Mouse (Mus musculus) liver, embryonic 14.5 days (tissue): ENCODE data around the gene Thumpd3. TPM values are rescaled to one million over a fixed set of nuclear protein-coding genes. Genes with fewer than 3 reads are reported as not detected.
A peak's percentile ranks its signal among the peaks of the same experiment; 100 is the strongest.

ENCODE experiments used
- ATAC-seq: fragments of 200-750 bp; cut with Nextera tagmentation; 2 replicates; pipeline ENCODE4 v1.8.0; 2017; ENCODE audit warnings: moderate number of reproducible peaks, mild to moderate bottlenecking, moderate library complexity; ENCODE audit not compliant: insufficient read depth
- DNase-seq, 3 experiments: peaks; one replicate each; pipeline ENCODE4 v3.0.0-alpha.2; 2012 to 2013; ENCODE audit warnings: low read depth in 3 of 3, low spot score in 3 of 3
- H3K27ac ChIP-seq: fragments of 300-500 bp; sonication (generic); 2 replicates; pipeline ENCODE4 v1.5.1; 2014; ENCODE audit warnings: moderate library complexity, mild to moderate bottlenecking, control low read depth, inconsistent platforms
- H3K27me3 ChIP-seq: fragments of 300-500 bp; sonication (generic); 2 replicates; pipeline ENCODE4 v1.6.1; 2014; ENCODE audit warnings: mild to moderate bottlenecking, low read length, moderate library complexity; ENCODE audit not compliant: control insufficient read depth, insufficient read depth
- H3K36me3 ChIP-seq: fragments of 300-500 bp; sonication (generic); replicated peaks from 2 replicates; pipeline ENCODE4 v1.6.1; 2014; ENCODE audit warnings: low read depth; ENCODE audit not compliant: control insufficient read depth, insufficient read depth
- H3K4me1 ChIP-seq, 2 experiments: fragments of 200-500 bp in 1 of 2; fragments of 300-500 bp in 1 of 2; sonication (generic) in 1 of 2; replicated peaks; 2 replicates each; pipeline ENCODE4 v1.6.1; 2012 to 2014; ENCODE audit warnings: antibody characterized with exemption in 1 of 2, inconsistent platforms in 1 of 2, low read length in 1 of 2; ENCODE audit not compliant: control insufficient read depth in 2 of 2, insufficient read depth in 2 of 2
- H3K4me2 ChIP-seq: fragments of 300-500 bp; sonication (generic); 2 replicates; pipeline ENCODE4 v1.6.1; 2014; ENCODE audit warnings: low read depth, mild to moderate bottlenecking, control low read depth, moderate library complexity
- H3K4me3 ChIP-seq, 2 experiments: fragments of 200-500 bp in 1 of 2; fragments of 300-500 bp in 1 of 2; sonication (generic) in 1 of 2; 2 replicates each; pipeline ENCODE4 v1.5.1; 2012 to 2014; ENCODE audit warnings: low read depth in 2 of 2, low read length in 2 of 2, mild to moderate bottlenecking in 2 of 2, control low read depth in 1 of 2, inconsistent platforms in 1 of 2, moderate library complexity in 1 of 2; ENCODE audit not compliant: insufficient read depth in 1 of 2
- H3K9ac ChIP-seq: fragments of 300-500 bp; sonication (generic); replicated peaks from 2 replicates; pipeline ENCODE4 v1.6.1; 2014; ENCODE audit warnings: mild to moderate bottlenecking, control low read depth, moderate library complexity
- H3K9me3 ChIP-seq: fragments of 300-500 bp; sonication (generic); 2 replicates; pipeline ENCODE4 v1.6.1; 2016; ENCODE audit warnings: low read length, mixed read lengths; ENCODE audit not compliant: control insufficient read depth
- CTCF ChIP-seq: IDR thresholded peaks from 2 replicates; pipeline ENCODE4 v1.5.1; 2016; ENCODE audit warnings: antibody characterized with exemption, low read depth, control low read depth
- EP300 ChIP-seq: IDR thresholded peaks from 2 replicates; pipeline ENCODE4 v1.6.1; 2016; ENCODE audit warnings: antibody characterized with exemption, low read depth
- WGBS: fragments of 180-500 bp; shearing (Covaris S2); extraction: QIAGEN DNeasy Blood & Tissue Kit; methylation state at CpG from one replicate; pipeline ENCODE4 v1.1.7; 2014; ENCODE audit not compliant: insufficient replicate concordance; 5-methylcytosine and 5-hydroxymethylcytosine counted together
- polyA plus RNA-seq, 2 experiments: library from polyadenylated mRNA; depleted of rRNA in 1 of 2; stranded (reverse) in 1 of 2; unstranded in 1 of 2; fragments of >200 nt; fragmentation: Nextera tagmentation in 1 of 2; extraction: Ambion mirVana in 1 of 2; gene quantifications; 2 replicates each; pipeline versions ENCODE4 v1.2.1 to v1.2.3; 2012 to 2014

The Thumpd3 gene
- polyA plus RNA-seq, 2 experiments = 19.6 to 35.4 TPM

DNA sequence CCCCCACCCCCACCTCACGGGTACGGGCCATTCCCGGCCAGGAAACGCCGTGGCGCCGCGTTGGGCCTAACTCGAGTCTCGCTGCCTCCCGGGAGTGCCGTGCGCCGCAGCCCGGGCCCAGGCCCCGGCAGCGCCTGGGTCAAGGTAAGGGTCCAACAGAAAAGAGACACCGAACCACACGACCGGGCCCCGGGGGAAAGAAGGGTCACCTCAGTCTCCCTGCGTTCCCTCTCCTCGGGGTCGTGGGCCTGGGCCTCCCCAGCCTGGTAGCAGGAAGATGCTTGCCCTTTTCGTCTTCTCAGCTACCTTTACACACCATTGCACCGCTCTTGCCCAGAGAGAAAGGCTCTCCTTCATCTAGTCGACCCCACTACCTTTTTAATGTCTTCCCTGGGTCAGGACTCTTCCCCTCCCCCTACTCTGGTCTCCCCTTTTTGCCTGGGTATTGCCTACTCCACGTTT lies 31.6 kb downstream of the Thumpd3 start:
- no peaks in the 10 kb centered on the region for H3K9me3 ChIP-seq
- WGBS = under 1% methylated on average over 28 of the region's 28 CpGs
- peak overlapping the region; percentile 95 for H3K27ac ChIP-seq
- H3K27me3 ChIP-seq = no peaks in the 10 kb centered on the region
- H3K4me3 ChIP-seq = peak overlapping the region; percentile 91 to 97
- H3K9ac ChIP-seq = peak overlapping the region; percentile 99
- H3K36me3 ChIP-seq = peaks cover 4% of the 10 kb centered on the region
- TF ChIP-seq EP300 (no peak), CTCF (no peak)
- H3K4me2 ChIP-seq = peak overlapping the region; percentile 94
- DNase-seq (peak in 1 of 3 experiments; percentile 26), ATAC-seq (no peak)
- H3K4me1 ChIP-seq = peaks cover 20 to 23% of the 10 kb centered on the region in 2 experiments

DNA sequence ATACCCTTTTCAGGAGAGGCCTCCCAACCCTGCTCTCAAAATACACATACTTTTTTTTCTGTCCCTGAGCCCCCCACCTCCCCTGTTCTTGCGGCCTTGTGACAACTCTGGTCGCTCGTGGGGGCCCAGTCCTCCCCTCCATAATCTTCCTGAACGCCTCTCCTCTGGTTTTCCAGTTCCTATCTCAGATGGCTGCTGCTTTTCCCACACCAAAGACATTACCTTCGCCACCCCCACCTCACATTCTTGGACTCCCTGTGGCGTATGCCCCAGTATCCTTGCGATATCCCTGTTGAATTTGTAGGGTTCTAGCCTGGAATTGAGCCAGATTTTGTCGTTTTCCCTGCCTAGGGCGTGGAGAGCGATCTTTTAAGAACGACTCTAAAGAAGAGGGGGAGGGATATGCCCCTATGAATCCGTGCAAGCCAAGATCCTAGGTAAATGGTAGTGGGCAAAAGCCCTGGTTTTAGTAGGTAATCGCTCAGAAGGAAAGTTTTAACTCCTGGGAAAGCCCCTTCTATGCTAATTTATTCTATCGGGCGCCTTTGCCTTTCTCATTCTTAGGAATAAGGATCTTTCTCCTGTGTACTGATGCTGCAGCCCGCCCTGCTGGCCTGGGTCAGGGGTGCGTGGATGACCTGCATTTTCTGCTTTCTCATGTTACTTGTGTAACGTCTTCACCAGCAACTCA lies 32.2 kb downstream of the Thumpd3 start:
- Histone ChIP-seq H3K9me3 (no peaks in the 10 kb centered on the region), H3K27ac (peak overlapping the region; percentile 95), H3K9ac (peak overlapping the region; percentile 99), H3K36me3 (peaks cover 4% of the 10 kb centered on the region), H3K4me2 (peak overlapping the region; percentile 94), H3K27me3 (no peaks in the 10 kb centered on the region), H3K4me3 (peak overlapping the region; percentile 91 to 97), H3K4me1 (peaks cover 20 to 23% of the 10 kb centered on the region in 2 experiments)
- TF ChIP-seq EP300 = no peak
- peak; percentile 46 for TF ChIP-seq CTCF
- ATAC-seq (no peak), DNase-seq (peak in 2 of 3 experiments; percentile 45 to 49)
- WGBS = under 1% methylated on average over 18 of the region's 18 CpGs

DNA sequence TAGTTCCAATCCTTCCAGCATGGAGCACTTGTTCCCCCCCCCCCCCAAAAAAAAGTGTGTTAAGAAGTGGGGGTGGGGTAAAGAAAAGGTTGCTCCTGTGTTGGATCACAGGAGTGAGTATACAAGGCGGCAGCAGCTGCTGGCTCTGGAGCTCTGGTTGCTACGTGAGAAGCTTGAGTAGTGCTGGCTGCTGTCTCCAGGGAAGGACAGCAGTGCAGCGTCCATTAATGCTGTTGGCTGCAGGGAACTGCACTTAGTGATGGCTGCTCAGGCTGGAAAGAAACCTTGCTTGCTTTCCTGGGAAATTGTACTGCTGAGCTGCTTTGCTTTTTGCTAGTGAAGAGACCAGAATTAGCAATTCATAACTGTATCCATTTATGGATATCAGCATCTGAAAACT lies 33.5 kb downstream of the Thumpd3 start:
- TF ChIP-seq EP300 (no peak), CTCF (no peak)
- WGBS = 1% methylated on average over 3 of the region's 3 CpGs
- Histone ChIP-seq H3K4me2 (peak overlapping the region; percentile 94), H3K27me3 (no peaks in the 10 kb centered on the region), H3K27ac (peak overlapping the region; percentile 24; the same call in 1 of the 2 replicates), H3K4me3 (peak overlapping the region; percentile 64 to 91), H3K36me3 (peaks cover 4% of the 10 kb centered on the region), H3K4me1 (peaks cover 18% of the 10 kb centered on the region in 2 experiments), H3K9me3 (no peaks in the 10 kb centered on the region), H3K9ac (peak overlapping the region; percentile 55)
- DNase-seq (no peak), ATAC-seq (no peak)

DNA sequence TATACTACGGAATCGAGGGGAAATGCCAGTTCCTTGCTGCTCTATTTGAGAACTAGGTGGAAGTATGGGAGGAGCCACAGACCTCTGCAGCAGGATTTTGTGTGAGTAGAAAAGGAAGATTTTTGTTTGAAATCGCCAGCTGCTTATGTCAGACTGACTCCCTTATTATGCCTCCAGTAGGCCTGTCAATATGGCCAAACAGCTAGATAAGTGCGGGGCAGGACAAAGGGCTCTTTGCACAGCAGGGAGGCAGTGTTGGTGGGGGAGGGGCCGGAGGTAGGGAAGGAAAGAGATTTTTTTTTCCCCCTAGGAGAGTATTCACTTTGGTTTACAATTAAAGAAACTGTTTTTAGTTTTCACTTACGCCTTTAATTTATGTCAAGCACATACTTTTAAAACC lies 36.2 kb downstream of the Thumpd3 start:
- Histone ChIP-seq H3K9ac (peak overlapping the region; percentile 1; the same call in 1 of the 2 replicates), H3K27ac (no peak overlapping the region), H3K9me3 (no peaks in the 10 kb centered on the region), H3K4me3 (peak overlapping the region in 1 of 2 experiments; percentile 8; a peak in 1 of 4 replicates), H3K4me1 (peaks cover 9 to 12% of the 10 kb centered on the region in 2 experiments), H3K4me2 (peak overlapping the region; percentile 49), H3K36me3 (peaks cover 4% of the 10 kb centered on the region), H3K27me3 (no peaks in the 10 kb centered on the region)
- no peak for ATAC-seq
- WGBS = 36% methylated on average over 6 of the region's 6 CpGs
- TF ChIP-seq CTCF (no peak), EP300 (no peak)
- DNase-seq = no peak

DNA sequence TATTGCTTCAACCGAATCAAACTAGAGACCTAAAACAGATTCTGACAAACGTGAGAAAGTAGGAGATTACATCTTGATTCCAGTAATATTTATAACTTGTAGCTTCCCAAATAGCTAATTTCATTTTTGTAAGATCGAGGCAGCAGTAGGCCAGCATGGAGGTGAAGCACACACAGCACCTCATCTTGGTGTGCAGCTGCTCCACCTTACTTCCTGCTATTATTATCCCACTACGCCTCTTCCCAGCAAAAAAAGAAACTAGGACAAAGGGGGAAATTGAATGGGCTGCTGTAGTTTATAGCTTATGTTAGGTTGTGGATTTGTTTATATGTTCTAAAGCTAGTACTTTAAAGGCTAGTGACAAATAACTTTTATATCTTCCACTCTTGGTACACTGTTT lies 38.6 kb downstream of the Thumpd3 start:
- no peak overlapping the region for H3K27ac ChIP-seq
- H3K9ac ChIP-seq = no peak overlapping the region
- DNase-seq (no peak), ATAC-seq (no peak)
- no peaks in the 10 kb centered on the region for H3K27me3 ChIP-seq
- TF ChIP-seq EP300 (no peak), CTCF (no peak)
- H3K4me1 ChIP-seq = peaks cover 7 to 9% of the 10 kb centered on the region in 2 experiments
- no peak overlapping the region for H3K4me3 ChIP-seq
- H3K36me3 ChIP-seq = peaks cover 4% of the 10 kb centered on the region
- no peaks in the 10 kb centered on the region for H3K9me3 ChIP-seq
- H3K4me2 ChIP-seq = no peak overlapping the region
- WGBS = 56% methylated on average over 4 of the region's 4 CpGs
